Mouse (Mus musculus) cerebellum, adult 2 months (tissue): ENCODE measurements around the gene Cd1d1.

Source experiments
- CTCF ChIP-seq: fragments of 200-500 bp; IDR thresholded peaks from 2 replicates; pipeline ENCODE4 v1.5.1; 2011; ENCODE audit warnings: low read depth, mild to moderate bottlenecking, control low read depth, low read length, moderate library complexity, borderline replicate concordance; ENCODE audit not compliant: insufficient read depth
- POLR2A ChIP-seq: fragments of 200-500 bp; IDR thresholded peaks from 2 replicates; pipeline ENCODE4 v1.6.1; 2011; ENCODE audit warnings: low read length, control low read depth, borderline replicate concordance; ENCODE audit not compliant: insufficient read depth

- no peak for TF ChIP-seq POLR2A
- TF ChIP-seq CTCF = no peak
Observed at GRCm38 (mm10) chr3:86999415-86999740, at the start of gene Cd1d1.
